Mouse (Mus musculus) heart, adult 18-20 months (tissue): Measurements from ENCODE around the gene Olfr1111. TPM values are rescaled to one million over a fixed set of nuclear protein-coding genes. Genes with fewer than 3 reads are reported as not detected.
"Not testable (repeated sequence)": the region's sequence is repeated elsewhere in the genome, so short reads cannot be mapped to it uniquely, and the experiment has no call there.

Experiments
- DNase-seq, 2 experiments: peaks; one replicate each; pipeline ENCODE4 v3.0.0; 2021 to 2022; ENCODE audit warnings: mixed read lengths in 1 of 2
- long read RNA-seq, 2 experiments: library from polyadenylated mRNA; stranded (forward); transcript quantifications; one replicate each; pipeline ENCODE4 v2.0.0; 2021
- total RNA-seq, 2 experiments: library from RNA; stranded (reverse); gene quantifications; 2 replicates each; pipeline ENCODE4 v1.2.3; 2021

The Olfr1111 gene
- not detected for total RNA-seq
- long read RNA-seq, experiment 1: 0 reads
- long read RNA-seq, experiment 2: 0 reads

- no peak for DNase-seq
Observed at GRCm38 (mm10) chr2:87152524-87152923, at the start of gene Olfr1111. TSS of gene Olfr1111 (minus strand) at chr2:87152624.

DNA sequence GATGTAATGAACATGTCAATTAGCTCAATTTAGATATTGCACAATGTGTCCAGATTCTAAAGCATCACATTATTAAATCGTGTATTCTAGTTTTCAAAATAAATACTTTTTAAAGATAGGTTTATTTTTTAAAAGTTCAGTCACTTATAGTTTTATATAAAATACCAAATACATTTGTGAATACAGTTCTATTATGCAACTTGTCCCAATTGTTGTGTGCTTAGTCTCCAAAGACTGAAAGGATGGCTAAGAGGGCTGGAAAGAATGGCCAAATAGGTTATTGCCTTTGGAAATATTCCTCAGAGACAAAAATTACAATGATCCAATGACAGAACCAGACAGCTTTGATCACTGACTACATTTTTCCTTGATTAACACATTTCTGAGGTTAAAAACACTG lies 35.1 kb upstream of the Olfr1111 start, which contains the start of gene Olfr1112:
Gene Olfr1112, plus strand, starts transcription at position 301 of the 400 bp plus-strand sequence.
- no peak for DNase-seq

DNA sequence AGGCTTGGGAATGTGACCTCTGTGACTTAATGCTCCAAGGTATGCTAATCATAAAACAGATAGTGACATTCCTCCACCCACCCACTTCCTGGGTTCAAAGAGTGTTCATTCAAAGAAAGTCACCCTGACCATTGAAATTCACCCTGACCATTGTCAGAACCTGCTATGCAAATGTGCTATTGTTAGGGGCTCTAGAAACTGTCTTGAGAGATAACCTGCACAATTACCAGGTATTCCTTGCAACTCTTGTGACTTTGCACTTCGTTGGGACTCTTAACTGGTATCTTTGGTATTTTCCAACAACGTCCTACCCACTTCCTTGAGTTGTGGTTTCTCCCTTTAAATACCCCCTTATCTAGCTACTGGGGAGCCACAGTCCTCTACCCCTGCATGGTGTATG lies 15.3 kb upstream of the Olfr1111 start:
- not testable (repeated sequence) for DNase-seq

- DNase-seq: no peak
Observed at GRCm38 (mm10) chr2:87140200-87140599, 12.2 kb downstream of the Olfr1111 start, which contains the start of gene Olfr1110. TSS of gene Olfr1110 (minus strand) at chr2:87140300.

- no peak for DNase-seq
Observed at GRCm38 (mm10) chr2:87114467-87114866, 38.0 kb downstream of the Olfr1111 start, which contains the start of gene Olfr259. TSS of gene Olfr259 (minus strand) at chr2:87114567.

Other genes starting within 250 kb of the Olfr1111 start
- not detected for gene Olfr1098, start 228.1 kb downstream of the Olfr1111 start, total RNA-seq
- not detected for gene Olfr1099, start 191.9 kb downstream of the Olfr1111 start, total RNA-seq
- gene Olfr1100, start 172.7 kb downstream of the Olfr1111 start, total RNA-seq: not detected
- gene Olfr1101, start 161.4 kb downstream of the Olfr1111 start, total RNA-seq: not detected
- not detected for gene Olfr1102, start 154.2 kb downstream of the Olfr1111 start, total RNA-seq
- not detected for gene Olfr1104, start 125.5 kb downstream of the Olfr1111 start, total RNA-seq
- gene Olfr1105, start 116.1 kb downstream of the Olfr1111 start, total RNA-seq: not detected
- gene Olfr1106, start 100.4 kb downstream of the Olfr1111 start, total RNA-seq: not detected
- not detected for gene Olfr1107, start 76.8 kb downstream of the Olfr1111 start, total RNA-seq
- gene Olfr1109, start 56.6 kb downstream of the Olfr1111 start, total RNA-seq: not detected
- not detected for gene Olfr259, start 38.1 kb downstream of the Olfr1111 start, total RNA-seq
- gene Olfr1110, start 12.3 kb downstream of the Olfr1111 start, total RNA-seq: not detected
- not detected for gene Olfr1112, start 35.2 kb upstream of the Olfr1111 start, total RNA-seq
- gene Olfr1113, start 56.3 kb upstream of the Olfr1111 start, total RNA-seq: not detected
- gene Olfr1115, start 95.4 kb upstream of the Olfr1111 start, total RNA-seq: not detected
- not detected for gene Olfr1116, start 114.9 kb upstream of the Olfr1111 start, total RNA-seq
- not detected for gene Olfr1118, start 155.0 kb upstream of the Olfr1111 start, total RNA-seq
- gene Olfr1120, start 202.2 kb upstream of the Olfr1111 start, total RNA-seq: not detected
- not detected for gene Olfr1121, start 217.3 kb upstream of the Olfr1111 start, total RNA-seq
- gene Olfr1122, start 233.2 kb upstream of the Olfr1111 start, total RNA-seq: not detected